Mouse (Mus musculus) neural tube, embryonic 11.5 days (tissue): ENCODE measurements at regions not wholly inside any gene's neighbourhood (a gene's known extent, or its start where the extent isn't known, plus 50 kb on each side); places are given as distances from the start of the nearest gene placed in this dataset.

Experiments used
- ATAC-seq: fragments of 200-750 bp; cut with Nextera tagmentation; 2 replicates; pipeline ENCODE4 v1.8.0; 2017; ENCODE audit warnings: moderate number of reproducible peaks, mild to moderate bottlenecking, moderate TSS enrichment, moderate library complexity; ENCODE audit not compliant: insufficient read depth, low FRiP score, low TSS enrichment
- DNase-seq: peaks from one replicate; pipeline ENCODE4 v3.0.0-alpha.2; 2015; ENCODE audit warnings: low spot score
- H3K27ac ChIP-seq: fragments of 300-500 bp; sonication (generic); 2 replicates; pipeline ENCODE4 v1.5.1; 2014; ENCODE audit warnings: low read depth, mild to moderate bottlenecking, low read length
- H3K27me3 ChIP-seq: fragments of 300-500 bp; sonication (generic); 2 replicates; pipeline ENCODE4 v1.6.1; 2014; ENCODE audit warnings: mild to moderate bottlenecking, low read length, mixed read lengths; ENCODE audit not compliant: control insufficient read depth, insufficient read depth
- H3K36me3 ChIP-seq: fragments of 300-500 bp; sonication (generic); 2 replicates; pipeline ENCODE4 v1.6.1; 2014; ENCODE audit warnings: mild to moderate bottlenecking, low read length, moderate library complexity, mixed read lengths; ENCODE audit not compliant: control insufficient read depth, insufficient read depth
- H3K4me1 ChIP-seq: fragments of 300-500 bp; sonication (generic); 2 replicates; pipeline ENCODE4 v1.6.1; 2014; ENCODE audit warnings: low read length, mixed read lengths; ENCODE audit not compliant: control insufficient read depth, insufficient read depth
- H3K4me2 ChIP-seq: fragments of 300-500 bp; sonication (generic); 2 replicates; pipeline ENCODE4 v1.6.1; 2014; ENCODE audit warnings: low read depth, mild to moderate bottlenecking, moderate library complexity
- H3K4me3 ChIP-seq: fragments of 300-500 bp; sonication (generic); 2 replicates; pipeline ENCODE4 v1.5.1; 2014; ENCODE audit warnings: low read depth, low read length
- H3K9ac ChIP-seq: fragments of 300-500 bp; sonication (generic); 2 replicates; pipeline ENCODE4 v1.6.1; 2014; ENCODE audit warnings: mild to moderate bottlenecking, low read length
- H3K9me3 ChIP-seq: fragments of 300-500 bp; sonication (generic); 2 replicates; pipeline ENCODE4 v1.6.1; 2016; ENCODE audit warnings: low read length; ENCODE audit not compliant: control insufficient read depth
- WGBS: fragments of 180-500 bp; shearing (Covaris S2); extraction: QIAGEN DNeasy Blood & Tissue Kit; methylation state at CpG from one replicate; pipeline ENCODE4 v1.1.7; 2014; 5-methylcytosine and 5-hydroxymethylcytosine counted together

DNA sequence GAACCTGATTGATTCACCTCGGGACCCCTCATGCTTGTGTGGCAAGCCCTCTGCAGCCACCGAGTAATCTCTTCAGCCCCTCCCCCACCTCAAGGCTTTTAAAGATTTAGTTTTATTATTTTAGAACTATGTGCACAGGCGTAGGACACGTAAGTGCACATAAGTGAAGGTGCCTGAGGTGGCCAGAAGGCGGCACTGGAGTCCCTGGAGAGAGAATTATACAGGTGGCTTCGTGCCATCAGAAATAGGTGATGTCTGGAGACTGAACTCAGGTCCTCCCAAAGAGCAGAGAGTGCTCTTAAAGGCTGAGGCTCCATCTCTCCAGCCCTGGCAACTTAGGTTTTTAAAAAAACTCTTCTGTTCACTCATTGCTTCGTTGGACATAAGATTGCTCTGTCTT, 78.7 kb upstream of the Gm6793 start:
- no peaks in the 10 kb centered on the region for H3K4me1 ChIP-seq
- H3K4me2 ChIP-seq = no peak overlapping the region
- WGBS = 69% methylated on average over 7 of the region's 7 CpGs
- H3K27me3 ChIP-seq = no peaks in the 10 kb centered on the region
- no peak overlapping the region for H3K4me3 ChIP-seq
- H3K36me3 ChIP-seq = no peaks in the 10 kb centered on the region
- no peak for DNase-seq
- no peaks in the 10 kb centered on the region for H3K9me3 ChIP-seq
- ATAC-seq = no peak
- H3K27ac ChIP-seq = no peak overlapping the region
- no peak overlapping the region for H3K9ac ChIP-seq

DNA sequence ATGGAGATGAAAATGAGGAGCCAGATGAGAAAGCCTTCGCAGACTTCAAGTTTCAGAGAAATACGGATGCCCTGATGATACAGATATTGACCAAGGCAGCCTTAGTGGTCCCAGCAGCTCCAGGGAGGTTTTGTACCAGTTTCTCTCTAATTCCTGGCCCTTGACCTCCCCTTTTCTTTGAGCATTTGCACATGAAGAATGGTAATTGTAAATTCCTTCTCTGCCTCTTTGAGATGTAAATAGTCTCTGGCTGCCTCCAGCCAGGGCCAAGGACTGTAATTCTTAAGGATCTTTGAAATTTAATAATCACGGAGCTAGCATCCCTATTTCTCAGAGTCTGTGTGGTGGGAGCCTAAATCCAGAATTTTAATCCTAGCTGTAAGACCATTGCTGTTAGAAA, 78.0 kb upstream of the Gm6793 start:
- no peak overlapping the region for H3K4me3 ChIP-seq
- H3K9me3 ChIP-seq = no peaks in the 10 kb centered on the region
- ATAC-seq (no peak), DNase-seq (no peak)
- H3K36me3 ChIP-seq = no peaks in the 10 kb centered on the region
- no peaks in the 10 kb centered on the region for H3K27me3 ChIP-seq
- H3K27ac ChIP-seq = no peak overlapping the region
- no peak overlapping the region for H3K4me2 ChIP-seq
- H3K9ac ChIP-seq = no peak overlapping the region
- 22% methylated on average over 3 of the region's 3 CpGs for WGBS
- no peaks in the 10 kb centered on the region for H3K4me1 ChIP-seq

DNA sequence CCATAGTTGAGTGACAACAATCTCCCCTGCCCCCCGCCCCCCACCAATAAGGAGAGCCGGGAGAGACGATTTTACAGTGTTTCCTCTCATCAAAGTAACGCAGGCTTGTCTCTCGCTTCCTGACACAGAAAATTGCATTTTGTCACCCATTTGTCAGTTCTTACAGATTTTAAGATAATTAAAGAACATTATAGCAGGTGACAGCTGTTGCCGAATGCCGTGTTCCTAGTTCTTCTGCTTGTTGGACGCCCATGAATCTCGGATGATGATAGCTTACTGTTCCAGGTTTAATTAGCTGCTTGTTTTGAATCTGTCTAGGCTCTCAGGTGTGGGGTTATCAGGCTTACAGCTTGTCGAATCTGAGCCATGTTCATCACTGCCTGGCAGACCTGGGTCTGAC, 63.8 kb upstream of the Gm6793 start:
- DNase-seq (no peak), ATAC-seq (no peak)
- 78% methylated on average over 10 of the region's 10 CpGs for WGBS
- Histone ChIP-seq H3K4me3 (no peak overlapping the region), H3K27ac (no peak overlapping the region), H3K27me3 (no peaks in the 10 kb centered on the region), H3K9me3 (no peaks in the 10 kb centered on the region), H3K4me1 (no peaks in the 10 kb centered on the region), H3K9ac (no peak overlapping the region), H3K4me2 (no peak overlapping the region), H3K36me3 (no peaks in the 10 kb centered on the region)

DNA sequence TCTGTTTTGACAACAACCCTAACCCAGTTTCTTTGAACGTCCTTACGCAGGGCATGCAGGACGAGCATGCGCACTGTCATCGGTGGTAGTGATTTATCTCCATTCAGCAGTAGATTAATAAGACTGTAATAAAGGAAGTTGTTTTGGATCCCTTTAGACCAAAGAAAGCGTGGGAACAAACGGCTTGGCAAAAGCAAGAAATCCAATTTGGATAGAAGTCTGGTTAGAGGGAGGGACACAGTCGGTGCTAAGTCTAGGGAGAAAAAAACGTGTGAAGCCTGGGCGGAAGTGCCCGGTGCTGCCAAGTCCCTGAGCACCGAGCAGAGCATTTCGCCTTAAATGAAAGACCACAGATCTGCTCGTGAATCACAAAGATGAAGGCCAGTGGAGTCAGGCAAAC, 57.4 kb upstream of the Gm6793 start:
- WGBS = 90% methylated on average over 14 of the region's 14 CpGs

DNA sequence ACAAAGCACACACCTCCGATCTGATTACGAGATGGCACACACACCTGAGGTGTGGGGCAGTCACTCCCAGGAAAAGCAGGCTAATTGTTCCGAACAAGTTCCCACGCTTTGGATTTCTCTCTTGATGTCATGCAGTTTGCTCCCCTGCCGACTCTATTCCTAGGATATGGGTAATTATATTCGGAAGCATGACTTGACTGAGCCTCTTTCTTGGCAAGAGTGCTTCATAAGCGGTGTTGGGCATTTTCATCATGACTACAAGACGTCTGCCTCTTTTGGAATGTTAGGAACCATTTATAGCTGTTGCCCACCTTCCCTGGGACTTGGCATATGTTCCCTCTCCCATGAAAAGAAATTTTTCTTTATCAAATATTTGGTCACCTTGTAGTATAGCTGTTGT, 55.4 kb upstream of the Gm6793 start:
- DNase-seq = no peak
- no peaks in the 10 kb centered on the region for H3K4me1 ChIP-seq
- H3K27me3 ChIP-seq = no peaks in the 10 kb centered on the region
- no peak overlapping the region for H3K27ac ChIP-seq
- no peak for ATAC-seq
- H3K36me3 ChIP-seq = no peaks in the 10 kb centered on the region
- no peak overlapping the region for H3K4me3 ChIP-seq
- H3K9me3 ChIP-seq = no peaks in the 10 kb centered on the region
- H3K4me2 ChIP-seq = no peak overlapping the region
- H3K9ac ChIP-seq = no peak overlapping the region
- 91% methylated on average over 8 of the region's 8 CpGs for WGBS

More for the DNA sequence above, 57.4 kb upstream of the Gm6793 start:
- ATAC-seq (no peak), DNase-seq (no peak)
- Histone ChIP-seq H3K36me3 (no peaks in the 10 kb centered on the region), H3K27ac (no peak overlapping the region), H3K9ac (no peak overlapping the region), H3K4me2 (no peak overlapping the region), H3K27me3 (no peaks in the 10 kb centered on the region), H3K4me1 (no peaks in the 10 kb centered on the region), H3K9me3 (no peaks in the 10 kb centered on the region), H3K4me3 (no peak overlapping the region)
